In the genomic region with DNA sequence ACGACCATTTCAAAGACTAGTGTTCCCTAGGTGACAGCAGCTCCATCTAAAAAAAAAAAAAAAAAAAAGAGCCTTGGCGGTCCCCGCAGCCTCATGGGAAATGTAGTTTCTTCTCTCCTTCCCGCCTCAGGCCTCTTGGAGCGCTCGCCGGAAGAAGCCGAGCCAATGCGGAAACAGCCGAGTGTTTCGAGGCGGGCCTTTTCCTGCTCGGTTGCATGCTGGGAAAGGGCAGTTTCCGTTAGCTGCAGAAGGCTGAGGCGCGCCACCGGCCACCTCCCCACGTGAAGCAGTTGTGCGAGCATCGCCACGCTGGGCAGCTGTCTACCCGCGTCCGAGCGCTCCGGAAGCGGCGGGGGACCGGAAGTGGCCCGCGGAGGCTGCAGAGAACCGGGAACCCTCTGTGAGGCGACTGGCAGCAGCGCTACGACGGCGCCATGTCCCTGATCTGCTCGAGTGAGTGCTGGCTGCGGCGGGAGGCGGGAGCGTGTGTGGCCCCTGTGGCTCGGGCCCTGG, we compare ENCODE assay signal across 8 mouse cellular contexts. TPM values are rescaled to one million over a fixed set of nuclear protein-coding genes. Genes with fewer than 3 reads are reported as not detected.
DNase-seq lines count a peak whose midpoint lies in the region; ATAC-seq lines count a peak whose summit lies in the region.

A gene (plus strand): TSS at position 216 of the 513 bp plus-strand sequence.

- peak; percentile 97 for ATAC-seq in hindbrain, embryonic 15.5 days (ENCODE audit: low FRiP score, low read depth)

- peaks cover 19% of the 10 kb centered on the region for H3K4me1 ChIP-seq in hindbrain, embryonic 15.5 days (replicated peaks)

- WGBS in hindbrain, embryonic 15.5 days = 0% methylated on average over 43 of the region's 43 CpGs

- peaks cover 24% of the 10 kb centered on the region for H3K36me3 ChIP-seq in hindbrain, embryonic 15.5 days

- peak within 1 kb of the TSS; percentile 92 for H3K9ac ChIP-seq in hindbrain, embryonic 15.5 days

- H3K4me2 ChIP-seq in hindbrain, embryonic 15.5 days = peak within 1 kb of the TSS; percentile 77

- H3K27ac ChIP-seq in hindbrain, embryonic 15.5 days (replicated peaks) = peak within 1 kb of the TSS; percentile 95

- peak; percentile 98 for DNase-seq in R1 (ENCODE audit: low read depth, low spot score)
- DNase-seq in cerebellum, postnatal 25 days = peak; percentile 99 to 100
- peak; percentile 97 to 99 for DNase-seq in frontal cortex, postnatal 36 days (ENCODE audit: low spot score in 2 of 2)
- peak; percentile 96 for DNase-seq in left cerebral cortex, adult 11 months (ENCODE audit: low spot score)
- peak; percentile 98 for DNase-seq in lung, postnatal 4 days
- peak; percentile 93 for DNase-seq in retina, postnatal 7 days (ENCODE audit: low read depth, low spot score)
- peak; percentile 89 for DNase-seq in urinary bladder, adult 2 months (ENCODE audit: low spot score)

- H3K27me3 ChIP-seq in hindbrain, embryonic 15.5 days = no peaks in the 10 kb centered on the region

- H3K9me3 ChIP-seq in hindbrain, embryonic 15.5 days = no peaks in the 10 kb centered on the region

- peak within 1 kb of the TSS; percentile 95 for H3K4me3 ChIP-seq in hindbrain, embryonic 15.5 days

RNA-seq across cellular contexts. Expression of the gene that starts here (rescaled TPM):
- polyA plus RNA-seq in hindbrain, embryonic 15.5 days (2015; fragmentation: Nextera tagmentation; extraction: Ambion mirVana) = 43.3 and 44.1 TPM in 2 replicates
- polyA plus RNA-seq in urinary bladder, adult 2 months (2012; rRNA removed) = 102 and 133 TPM in 2 replicates

Comparison
In these comparisons a context has a peak if more than half of its experiments do, and no peak if none do; other contexts are left out.
1. Peak in every context shown above with its lines: DNase-seq, ATAC-seq, H3K4me3 ChIP-seq and H3K27ac ChIP-seq.